Mouse (Mus musculus) heart, postnatal 0 days (tissue): ENCODE measurements around the gene Myo6. TPM values are rescaled to one million over a fixed set of nuclear protein-coding genes. Genes with fewer than 3 reads are reported as not detected.

Experiments used
- ATAC-seq: fragments of 200-750 bp; cut with Nextera tagmentation; 2 replicates; pipeline ENCODE4 v1.8.0; 2017; ENCODE audit warnings: low read depth, moderate number of reproducible peaks, moderate library complexity; ENCODE audit not compliant: insufficient read depth
- DNase-seq: peaks from one replicate; pipeline ENCODE4 v3.0.0-alpha.2; 2016; ENCODE audit warnings: low spot score
- H3K27ac ChIP-seq: fragments of 300-500 bp; sonication (generic); 2 replicates; pipeline ENCODE4 v1.5.1; 2014; ENCODE audit warnings: low read depth, mild to moderate bottlenecking
- H3K27me3 ChIP-seq: fragments of 300-500 bp; sonication (generic); 2 replicates; pipeline ENCODE4 v1.6.1; 2014; ENCODE audit warnings: low read length, mixed read lengths; ENCODE audit not compliant: control insufficient read depth, insufficient read depth
- H3K36me3 ChIP-seq: fragments of 300-500 bp; sonication (generic); replicated peaks from 2 replicates; pipeline ENCODE4 v1.6.1; 2014; ENCODE audit warnings: low read length, mixed read lengths; ENCODE audit not compliant: control insufficient read depth, insufficient read depth
- H3K4me1 ChIP-seq: fragments of 300-500 bp; sonication (generic); 2 replicates; pipeline ENCODE4 v1.6.1; 2014; ENCODE audit warnings: antibody characterized with exemption; ENCODE audit not compliant: control insufficient read depth, insufficient read depth
- H3K4me2 ChIP-seq: fragments of 300-500 bp; sonication (generic); 2 replicates; pipeline ENCODE4 v1.6.1; 2014; ENCODE audit warnings: low read depth, mild to moderate bottlenecking, low read length, moderate library complexity
- H3K4me3 ChIP-seq: fragments of 300-500 bp; sonication (generic); 2 replicates; pipeline ENCODE4 v1.5.1; 2014; ENCODE audit warnings: low read depth, low read length
- H3K9ac ChIP-seq: fragments of 300-500 bp; sonication (generic); replicated peaks from 2 replicates; pipeline ENCODE4 v1.6.1; 2014; ENCODE audit warnings: low read depth, low read length, mixed read lengths
- H3K9me3 ChIP-seq: fragments of 300-500 bp; sonication (generic); replicated peaks from 2 replicates; pipeline ENCODE4 v1.6.1; 2016; ENCODE audit warnings: low read length; ENCODE audit not compliant: control insufficient read depth
- CTCF ChIP-seq: IDR thresholded peaks from 2 replicates; pipeline ENCODE4 v1.5.1; 2016; ENCODE audit warnings: antibody characterized with exemption, control low read depth, low read depth
- EP300 ChIP-seq: IDR thresholded peaks from 2 replicates; pipeline ENCODE4 v1.6.1; 2016; ENCODE audit warnings: antibody characterized with exemption, low read depth
- WGBS: fragments of 180-500 bp; shearing (Covaris S2); extraction: QIAGEN DNeasy Blood & Tissue Kit; methylation state at CpG from one replicate; pipeline ENCODE4 v1.1.7; 2014; 5-methylcytosine and 5-hydroxymethylcytosine counted together
- polyA plus RNA-seq: library from polyadenylated mRNA; unstranded; fragments of >200 nt; fragmentation: Nextera tagmentation; extraction: Ambion mirVana; gene quantifications from 2 replicates; pipeline ENCODE4 v1.2.1, GENCODE M21; 2015
- total RNA-seq: library from RNA; depleted of rRNA; stranded (reverse); fragments of >200 nt; gene quantifications from 2 replicates; pipeline ENCODE4 v1.2.3, GENCODE M21; 2014; ENCODE audit warnings: low replicate concordance

The Myo6 gene
- total and polyA plus RNA-seq, 2 experiments from 2014 or later = 7.1 to 13.2 TPM

DNA sequence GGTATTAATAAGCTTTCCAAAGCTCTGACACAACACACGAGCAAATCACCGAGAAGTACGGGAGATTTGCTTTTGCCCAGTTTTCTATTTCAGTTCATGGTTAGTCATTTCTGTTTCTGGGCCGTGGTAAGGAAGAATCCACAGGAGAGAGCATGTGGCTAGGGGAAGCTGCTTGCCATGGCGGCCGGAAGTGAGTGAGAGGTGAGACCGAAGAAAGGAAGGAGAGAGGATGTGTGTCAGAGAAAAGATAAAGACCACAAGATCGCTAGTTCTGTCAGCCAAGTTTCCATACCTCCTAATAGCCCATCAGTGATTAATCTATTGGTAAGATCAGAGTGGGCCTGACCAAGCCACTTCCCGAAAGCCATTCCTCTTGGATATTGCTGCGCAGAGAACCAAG is 87.3 kb downstream of the Myo6 start:
- DNase-seq (no peak), ATAC-seq (no peak)
- H3K4me1 ChIP-seq = no peaks in the 10 kb centered on the region
- no peaks in the 10 kb centered on the region for H3K27me3 ChIP-seq
- no peak overlapping the region for H3K4me3 ChIP-seq
- H3K27ac ChIP-seq = no peak overlapping the region
- 64% methylated on average over 10 of the region's 10 CpGs for WGBS
- H3K9ac ChIP-seq = no peak overlapping the region
- TF ChIP-seq EP300 (no peak), CTCF (no peak)
- no peak overlapping the region for H3K4me2 ChIP-seq
- no peaks in the 10 kb centered on the region; the same call in 1 of the 2 replicates for H3K36me3 ChIP-seq
- H3K9me3 ChIP-seq = no peaks in the 10 kb centered on the region

DNA sequence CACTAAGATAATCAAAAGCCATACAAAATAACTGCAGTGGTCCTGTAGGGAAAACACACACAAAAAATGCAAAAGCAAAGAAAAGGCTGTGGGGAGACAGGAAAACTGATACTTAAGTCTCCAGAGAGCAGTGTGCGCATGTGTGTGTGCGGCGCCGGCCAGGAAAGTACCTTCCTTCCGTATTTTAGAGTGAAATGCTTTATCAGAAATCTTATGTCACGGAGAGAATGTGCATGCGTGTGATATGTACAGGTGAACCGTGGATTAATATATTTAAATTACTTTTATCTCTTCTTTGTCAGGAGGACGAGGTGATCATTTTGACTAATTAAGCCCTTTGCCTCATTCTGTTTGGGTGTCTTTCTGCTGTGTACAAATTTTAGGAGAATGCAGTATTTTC is 88.4 kb downstream of the Myo6 start:
- no peak overlapping the region for H3K4me2 ChIP-seq
- H3K4me1 ChIP-seq = no peaks in the 10 kb centered on the region
- no peak for DNase-seq
- TF ChIP-seq EP300 = no peak
- TF ChIP-seq CTCF = no peak
- no peak overlapping the region for H3K27ac ChIP-seq
- ATAC-seq = no peak
- no peaks in the 10 kb centered on the region for H3K9me3 ChIP-seq
- 87% methylated on average over 9 of the region's 9 CpGs for WGBS
- no peaks in the 10 kb centered on the region; the same call in 1 of the 2 replicates for H3K36me3 ChIP-seq
- H3K4me3 ChIP-seq = no peak overlapping the region
- H3K9ac ChIP-seq = no peak overlapping the region
- H3K27me3 ChIP-seq = no peaks in the 10 kb centered on the region

DNA sequence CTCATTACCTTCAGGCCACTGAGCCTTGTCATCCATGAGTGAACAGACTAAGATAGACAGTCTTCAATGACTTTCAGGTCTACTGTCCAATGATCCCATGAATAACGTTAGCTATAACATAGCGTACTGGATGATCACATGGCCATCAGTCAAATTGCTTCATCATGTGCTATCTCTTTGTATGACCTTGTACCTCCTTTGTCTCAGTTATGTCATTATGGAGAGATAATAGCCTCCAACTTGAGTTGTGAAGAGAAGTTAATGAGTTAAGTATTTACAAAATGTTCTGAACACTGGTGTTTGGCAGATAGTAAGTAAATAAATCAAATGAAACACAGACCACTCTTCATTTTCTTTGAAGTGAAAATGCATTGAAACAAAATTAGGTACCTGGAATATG is 91.7 kb downstream of the Myo6 start:
- H3K4me2 ChIP-seq = no peak overlapping the region
- no peak overlapping the region for H3K27ac ChIP-seq
- DNase-seq (no peak), ATAC-seq (no peak)
- no peaks in the 10 kb centered on the region for H3K9me3 ChIP-seq
- no peaks in the 10 kb centered on the region for H3K4me1 ChIP-seq
- H3K9ac ChIP-seq = no peak overlapping the region
- H3K4me3 ChIP-seq = no peak overlapping the region
- 78% methylated on average over 2 of the region's 2 CpGs for WGBS
- no peaks in the 10 kb centered on the region for H3K27me3 ChIP-seq
- TF ChIP-seq EP300 (no peak), CTCF (no peak)
- no peaks in the 10 kb centered on the region for H3K36me3 ChIP-seq

DNA sequence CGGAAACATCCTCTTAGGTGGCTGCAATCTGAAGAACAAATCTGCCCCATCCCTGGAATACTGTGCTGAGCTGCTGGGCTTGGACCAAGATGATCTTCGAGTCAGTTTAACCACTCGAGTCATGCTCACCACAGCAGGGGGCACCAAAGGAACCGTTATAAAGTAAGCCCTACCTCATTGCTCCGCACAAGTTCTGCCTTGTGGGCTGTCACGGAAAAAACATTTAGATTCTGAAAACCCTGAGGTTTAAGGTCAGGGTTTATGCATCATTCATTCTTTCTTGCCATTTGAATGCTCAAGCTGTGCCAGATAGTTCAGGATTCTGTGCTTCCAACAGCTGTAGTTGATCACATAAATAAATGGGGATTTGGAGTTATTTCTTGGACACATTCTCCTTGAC is 93.6 kb downstream of the Myo6 start:
- Histone ChIP-seq H3K4me3 (no peak overlapping the region), H3K36me3 (no peaks in the 10 kb centered on the region), H3K4me2 (no peak overlapping the region), H3K9ac (no peak overlapping the region), H3K9me3 (no peaks in the 10 kb centered on the region), H3K27me3 (no peaks in the 10 kb centered on the region), H3K4me1 (peaks cover 10% of the 10 kb centered on the region), H3K27ac (no peak overlapping the region)
- no peak for DNase-seq
- no peak for ATAC-seq
- 55% methylated on average over 6 of the region's 6 CpGs for WGBS
- TF ChIP-seq EP300 = no peak

DNA sequence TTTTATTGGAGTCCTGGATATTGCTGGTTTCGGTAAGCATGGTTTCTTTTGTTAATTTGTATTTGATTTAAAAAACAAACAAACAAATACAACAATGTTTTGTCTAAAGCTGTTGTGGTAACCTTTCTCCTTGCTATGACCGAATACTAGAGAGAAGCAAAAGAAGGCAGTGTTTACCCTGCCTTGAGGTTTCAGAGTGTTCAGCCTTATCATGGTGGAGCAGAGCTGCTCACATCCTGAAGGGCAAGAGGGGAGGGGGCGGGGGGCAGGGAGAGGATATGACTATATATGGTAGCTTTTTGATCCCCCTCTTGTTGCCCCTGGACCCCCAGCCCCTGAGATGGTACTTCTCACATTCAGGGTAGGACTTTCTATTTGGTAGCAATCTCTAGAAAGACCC is 96.1 kb downstream of the Myo6 start:
- no peak for ATAC-seq
- H3K9ac ChIP-seq = no peak overlapping the region
- whole genome bisulfite sequencing = 61% methylated on average over 3 of the region's 3 CpGs
- no peak overlapping the region for H3K4me3 ChIP-seq
- 0 out of 2 replicates have a peak, but pooled peaks cover 16% of the 10 kb centered on the region for H3K36me3 ChIP-seq
- TF ChIP-seq CTCF = no peak
- no peak for TF ChIP-seq EP300
- no peaks in the 10 kb centered on the region for H3K27me3 ChIP-seq
- no peaks in the 10 kb centered on the region for H3K9me3 ChIP-seq
- H3K4me2 ChIP-seq = no peak overlapping the region
- H3K27ac ChIP-seq = no peak overlapping the region
- DNase-seq = no peak
- peaks cover 10% of the 10 kb centered on the region for H3K4me1 ChIP-seq

DNA sequence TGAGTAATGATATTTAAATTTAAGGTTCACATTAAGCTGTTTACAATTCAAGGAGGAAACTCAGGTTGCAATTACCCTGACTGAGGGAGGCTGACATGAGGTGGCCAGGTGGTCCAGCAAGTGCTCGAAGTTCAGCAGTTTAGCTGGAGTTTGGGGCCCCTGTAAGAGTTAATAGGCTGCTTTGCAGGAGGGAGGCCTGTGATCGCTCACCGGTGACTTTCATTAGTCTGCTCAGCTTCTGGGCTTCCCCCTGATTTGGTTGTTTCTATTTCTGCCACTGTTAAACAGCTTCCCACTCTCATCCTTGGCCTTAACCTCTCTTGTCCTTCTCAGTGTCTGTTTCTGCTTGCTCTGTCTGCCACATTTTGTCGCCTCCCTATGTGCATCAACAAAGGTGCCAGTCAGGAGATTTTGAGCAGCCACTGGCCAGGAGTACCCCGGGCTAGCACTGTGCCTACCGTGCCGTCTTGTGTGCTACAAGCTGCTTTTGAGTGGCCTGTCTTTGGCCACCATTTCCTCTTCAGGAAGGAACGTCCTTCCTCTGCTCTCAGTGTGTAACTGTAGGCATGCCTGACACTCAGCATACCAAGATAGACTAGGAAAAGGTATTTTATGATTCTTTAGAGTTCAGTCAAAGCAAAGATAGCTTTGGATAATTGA is 97.7 kb downstream of the Myo6 start:
- Histone ChIP-seq H3K9ac (no peak overlapping the region), H3K27ac (peak overlapping the region; percentile 48; the same call in 1 of the 2 replicates), H3K27me3 (no peaks in the 10 kb centered on the region), H3K36me3 (0 out of 2 replicates have a peak, but pooled peaks cover 25% of the 10 kb centered on the region), H3K4me2 (no peak overlapping the region), H3K4me3 (no peak overlapping the region), H3K9me3 (no peaks in the 10 kb centered on the region), H3K4me1 (peaks cover 10% of the 10 kb centered on the region)
- no peak for TF ChIP-seq CTCF
- TF ChIP-seq EP300 = no peak
- DNase-seq (peak; percentile 12), ATAC-seq (peak; percentile 55)
- WGBS = 14% methylated on average over 8 of the region's 8 CpGs
